Mouse (Mus musculus): ENCODE measurements at regions not wholly inside any gene's neighbourhood (a gene's known extent, or its start where the extent isn't known, plus 50 kb on each side); places are given as distances from the start of the nearest gene placed in this dataset.

DNA sequence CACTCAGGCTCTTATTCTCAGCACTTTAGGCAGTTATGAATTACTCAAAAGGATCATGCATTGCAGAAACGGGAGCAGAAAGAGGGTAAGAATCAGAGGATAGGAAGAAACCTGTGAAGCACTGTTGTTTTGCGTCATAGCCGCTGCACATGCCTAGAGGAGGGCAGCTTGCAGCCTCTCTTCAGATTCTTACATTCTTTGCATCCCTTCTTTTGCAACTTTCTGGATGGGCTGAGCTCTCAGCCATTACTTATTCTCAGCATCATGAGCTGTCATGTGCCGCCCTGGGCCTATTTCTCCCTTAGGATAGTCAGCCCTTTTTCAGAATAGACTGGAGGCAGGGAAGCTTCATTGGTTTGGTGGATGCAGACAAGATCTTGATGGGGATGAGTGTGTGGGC, 663.0 kb upstream of the 2610301B20Rik start:
- dilution Hi-C loops (cut with MboI; ENCODE audit: extremely low pct_ligation_motif_present, extremely low pct_unique_long_range_greater_than_20kb, low sequenced_read_pairs), result no loop called here
- in situ Hi-C loops (cut with MboI; ENCODE audit: low pct_ligation_motif_present, low pct_unique_long_range_greater_than_20kb, low sequenced_read_pairs), result no loop called here
- H3K36me3 ChIP-seq (replicated peaks in 1 of 2; ENCODE audit: control insufficient read depth in 1 of 2, insufficient read depth in 1 of 2, low read length in 1 of 2), result no peaks in the 10 kb centered on the region

DNA sequence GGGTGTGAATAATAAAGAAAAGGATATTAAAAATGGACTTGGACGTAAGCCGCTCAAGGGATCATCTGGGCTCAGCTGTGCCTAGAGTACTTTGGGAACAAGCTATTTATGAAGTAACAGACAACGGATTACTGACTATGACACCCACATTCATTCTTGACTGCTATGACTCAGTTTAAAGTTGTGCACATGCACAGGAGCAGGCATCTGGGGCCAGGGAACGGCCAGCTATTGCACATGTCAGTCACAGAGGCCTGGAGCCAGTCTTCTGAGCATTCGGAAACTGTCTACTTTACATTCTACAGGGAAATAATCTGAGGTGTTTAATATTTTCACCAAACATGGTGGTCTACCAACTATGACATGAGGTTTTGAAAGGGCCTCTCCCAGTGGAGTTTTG, 639.0 kb upstream of the 2610301B20Rik start:
- H3K36me3 ChIP-seq (replicated peaks in 1 of 2; ENCODE audit: control insufficient read depth in 1 of 2, insufficient read depth in 1 of 2, low read length in 1 of 2), result no peaks in the 10 kb centered on the region
- no peak overlapping the region for H3K4me3 ChIP-seq (replicated peaks in 1 of 3; ENCODE audit: low read depth in 2 of 3, low read length in 2 of 3, poor library complexity in 1 of 3)
- no peak for TF ChIP-seq POLR2AphosphoS2 (IDR thresholded peaks at IDR 0.05; ENCODE audit: low read depth, low read length)
- TF ChIP-seq TBP (conservative IDR thresholded peaks at IDR 0.05; ENCODE audit: low read depth, low read length), result no peak
- no peak for TF ChIP-seq USF2 (conservative IDR thresholded peaks at IDR 0.05; ENCODE audit: low read depth, low read length)
- TF ChIP-seq NELFE (IDR thresholded peaks at IDR 0.05; ENCODE audit: low read depth, low read length), result no peak
- no peak for TF ChIP-seq MXI1 (IDR thresholded peaks at IDR 0.05; ENCODE audit: low read depth, low read length)
- no peak for TF ChIP-seq JUN (IDR thresholded peaks at IDR 0.05; ENCODE audit: insufficient read depth, low read depth, low read length)
- TF ChIP-seq MEF2A (IDR thresholded peaks at IDR 0.05; ENCODE audit: borderline replicate concordance, low read depth, low read length), result no peak
- no peak for TF ChIP-seq NRF1 (IDR thresholded peaks at IDR 0.05; ENCODE audit: low read depth, low read length)
- TF ChIP-seq ZC3H11A (IDR thresholded peaks at IDR 0.05; ENCODE audit: low read depth, low read length), result no peak
- no peak for TF ChIP-seq CTCF (conservative IDR thresholded peaks at IDR 0.05 in 1 of 2, IDR thresholded peaks at IDR 0.05 in 1 of 2; ENCODE audit: low read depth in 2 of 2, low read length in 2 of 2)
- no peak for TF ChIP-seq GABPA (IDR thresholded peaks at IDR 0.05; ENCODE audit: insufficient replicate concordance, low read depth, low read length)
- no peak for TF ChIP-seq JUND (conservative IDR thresholded peaks at IDR 0.05; ENCODE audit: low read depth, low read length)
- no peak for TF ChIP-seq ZMIZ1 (IDR thresholded peaks at IDR 0.05; ENCODE audit: low read depth, low read length)
- TF ChIP-seq KAT2A (IDR thresholded peaks at IDR 0.05; ENCODE audit: insufficient replicate concordance, low read length), result no peak
- no peak for TF ChIP-seq HCFC1 (IDR thresholded peaks at IDR 0.05; ENCODE audit: low read depth, low read length)
- no peak for TF ChIP-seq CHD1 (IDR thresholded peaks at IDR 0.05; ENCODE audit: low read depth, low read length)
- no peak for TF ChIP-seq CHD2 (IDR thresholded peaks at IDR 0.05; ENCODE audit: low read length)
- no peak for TF ChIP-seq POLR2A (IDR thresholded peaks at IDR 0.05; ENCODE audit: low read depth, low read length)
- no peak for TF ChIP-seq MAFK (IDR thresholded peaks at IDR 0.05; ENCODE audit: insufficient replicate concordance, low read length)
- no peak for TF ChIP-seq E2F4 (IDR thresholded peaks at IDR 0.05; ENCODE audit: insufficient replicate concordance, low read depth, low read length)
- H3K27me3 ChIP-seq (replicated peaks), result no peaks in the 10 kb centered on the region
- no peaks in the 10 kb centered on the region for H3K79me2 ChIP-seq (replicated peaks; ENCODE audit: control insufficient read depth, extremely low read depth, insufficient read depth, poor library complexity, severe bottlenecking)
- H3K4me1 ChIP-seq (ENCODE audit: control insufficient read depth in 1 of 2, insufficient read depth in 2 of 2), result peaks cover 0 to 7% of the 10 kb centered on the region in 2 experiments; a peak in 2 of 4 replicates
- dilution Hi-C loops (cut with MboI; ENCODE audit: extremely low pct_ligation_motif_present, extremely low pct_unique_long_range_greater_than_20kb, low sequenced_read_pairs), result no loop called here
- H3K9ac ChIP-seq (ENCODE audit: insufficient read depth, low read depth), result no peak overlapping the region
- DNase-seq (ENCODE audit: extremely low read depth), result no peak
- no peaks in the 10 kb centered on the region for H3K9me3 ChIP-seq (replicated peaks; ENCODE audit: low read length)
- H3K27ac ChIP-seq (ENCODE audit: insufficient read depth, low read depth), result no peak overlapping the region
- in situ Hi-C loops (cut with MboI; ENCODE audit: low pct_ligation_motif_present, low pct_unique_long_range_greater_than_20kb, low sequenced_read_pairs), result no loop called here
- H3K4me2 ChIP-seq (ENCODE audit: insufficient read depth, low read depth, poor library complexity, severe bottlenecking), result no peak overlapping the region

More for the DNA sequence above, 663.0 kb upstream of the 2610301B20Rik start:
- TF ChIP-seq MEF2A (IDR thresholded peaks at IDR 0.05; ENCODE audit: borderline replicate concordance, low read depth, low read length) (no peak), ELF1 (IDR thresholded peaks at IDR 0.05; ENCODE audit: low read depth, low read length) (no peak), NRF1 (IDR thresholded peaks at IDR 0.05; ENCODE audit: low read depth, low read length) (no peak), MAFK (IDR thresholded peaks at IDR 0.05; ENCODE audit: insufficient replicate concordance, low read length) (no peak), ETS1 (conservative IDR thresholded peaks at IDR 0.05; ENCODE audit: low read depth, low read length) (no peak), BHLHE40 (IDR thresholded peaks at IDR 0.05; ENCODE audit: low read depth, low read length) (no peak), USF1 (IDR thresholded peaks at IDR 0.05; ENCODE audit: low read depth, low read length) (no peak), MAZ (IDR thresholded peaks at IDR 0.05; ENCODE audit: low read depth, low read length) (no peak), RAD21 (IDR thresholded peaks at IDR 0.05; ENCODE audit: low read depth, low read length) (no peak), NELFE (IDR thresholded peaks at IDR 0.05; ENCODE audit: low read depth, low read length) (no peak), CTCF (conservative IDR thresholded peaks at IDR 0.05 in 1 of 2, IDR thresholded peaks at IDR 0.05 in 1 of 2; ENCODE audit: low read depth in 2 of 2, low read length in 2 of 2) (no peak), E2F4 (IDR thresholded peaks at IDR 0.05; ENCODE audit: insufficient replicate concordance, low read depth, low read length) (no peak), POLR2AphosphoS2 (IDR thresholded peaks at IDR 0.05; ENCODE audit: low read depth, low read length) (no peak), MYC (IDR thresholded peaks at IDR 0.05; ENCODE audit: low read depth, low read length) (no peak), ZC3H11A (IDR thresholded peaks at IDR 0.05; ENCODE audit: low read depth, low read length) (no peak), UBTF (IDR thresholded peaks at IDR 0.05; ENCODE audit: low read depth, low read length) (no peak), SIN3A (IDR thresholded peaks at IDR 0.05; ENCODE audit: low read length) (no peak), POLR2A (IDR thresholded peaks at IDR 0.05; ENCODE audit: low read depth, low read length) (no peak)
- no peak for DNase-seq (ENCODE audit: extremely low read depth)
- Histone ChIP-seq H3K4me2 (ENCODE audit: insufficient read depth, low read depth, poor library complexity, severe bottlenecking) (no peak overlapping the region), H3K4me3 (replicated peaks in 1 of 3; ENCODE audit: low read depth in 2 of 3, low read length in 2 of 3, poor library complexity in 1 of 3) (no peak overlapping the region), H3K9ac (ENCODE audit: insufficient read depth, low read depth) (no peak overlapping the region), H3K4me1 (ENCODE audit: control insufficient read depth in 1 of 2, insufficient read depth in 2 of 2) (no peaks in the 10 kb centered on the region), H3K27me3 (replicated peaks) (no peaks in the 10 kb centered on the region), H3K9me3 (replicated peaks; ENCODE audit: low read length) (no peaks in the 10 kb centered on the region), H3K27ac (ENCODE audit: insufficient read depth, low read depth) (no peak overlapping the region), H3K79me2 (replicated peaks; ENCODE audit: control insufficient read depth, extremely low read depth, insufficient read depth, poor library complexity, severe bottlenecking) (no peaks in the 10 kb centered on the region)
